Mouse (Mus musculus): ENCODE measurements around the gene Zfp664.

Zfp664 gene

GRCm38 (mm10) chr5:124930055-124930439, 67.6 kb downstream of the Zfp664 start:
- DNase-seq: peak; percentile 56

DNA sequence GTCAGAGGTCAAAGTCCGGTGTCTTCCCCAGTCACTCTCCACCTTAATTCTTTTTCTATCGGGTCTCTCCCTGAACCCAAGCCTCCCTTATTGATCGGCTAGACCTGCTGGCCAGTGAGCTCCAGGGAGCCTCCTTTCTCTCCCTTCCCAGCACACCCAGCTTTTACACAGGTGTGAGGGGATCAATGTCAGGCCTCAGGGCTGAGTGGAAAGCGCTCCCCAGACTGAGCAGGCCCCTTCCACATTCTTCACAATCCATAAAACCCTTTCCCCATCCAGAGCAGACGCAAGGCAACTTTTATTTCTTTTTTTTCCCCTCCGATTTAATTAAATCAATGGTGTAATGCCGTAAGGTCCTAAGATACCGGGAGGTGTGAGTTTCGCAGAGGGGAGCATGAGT, 68.1 kb downstream of the Zfp664 start:
- no peak for DNase-seq

- no peak for DNase-seq
These were observed 68.6 kb downstream of the Zfp664 start for GRCm38 (mm10) chr5:124931076-124931475.

GRCm38 (mm10) chr5:124934558-124934957, 72.1 kb downstream of the Zfp664 start:
- no peak for DNase-seq

GRCm38 (mm10) chr5:124943181-124943792, 80.8 kb downstream of the Zfp664 start:
- no peak for DNase-seq

DNA sequence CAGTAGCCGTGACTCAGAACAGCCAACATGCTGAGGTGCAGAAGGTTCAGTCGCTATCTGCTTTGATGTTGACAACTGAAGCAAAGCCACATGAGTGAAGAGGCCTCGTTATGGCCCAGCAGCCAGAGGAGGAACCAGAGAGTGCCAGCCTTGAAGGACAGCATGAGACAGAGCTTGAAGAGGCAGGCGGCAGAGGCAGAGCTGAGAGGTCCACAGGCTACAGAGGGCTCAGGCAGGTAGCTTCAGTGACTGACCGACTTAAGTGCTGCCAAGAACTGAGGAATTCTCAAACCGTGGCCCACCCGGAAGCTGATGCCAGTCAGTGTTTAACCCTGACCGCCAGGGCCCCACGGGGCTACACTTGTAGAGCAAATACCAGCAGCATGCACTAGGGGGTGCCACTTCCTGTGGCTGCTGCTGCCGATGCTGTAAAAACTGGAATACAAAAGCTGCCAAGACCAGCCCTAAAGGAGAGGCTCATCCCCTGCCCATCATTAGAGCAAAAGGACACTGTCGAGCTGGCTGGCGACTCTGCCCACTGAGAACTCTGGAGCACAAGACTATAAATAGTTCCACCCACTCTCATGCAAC, 81.4 kb downstream of the Zfp664 start:
- peak; percentile 62 for DNase-seq

DNA sequence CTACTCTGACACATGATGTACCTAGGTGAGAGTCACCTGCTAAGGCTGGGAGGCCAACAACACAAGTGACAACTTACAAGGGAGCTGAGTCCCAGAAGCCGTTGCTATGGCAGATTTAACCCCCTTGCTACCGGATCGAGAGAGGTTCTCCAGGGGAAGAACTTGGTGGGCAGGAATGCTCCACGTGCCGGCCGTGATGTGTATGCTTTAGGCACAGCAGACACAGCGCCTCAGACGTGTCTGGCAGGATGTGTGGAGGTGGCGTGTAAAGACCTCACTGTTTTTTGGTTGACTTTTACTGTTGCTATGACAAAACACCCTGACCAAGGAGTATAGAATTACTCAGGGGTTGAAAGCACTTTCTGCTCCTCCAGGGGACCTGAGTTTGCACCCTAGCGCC, 81.9 kb downstream of the Zfp664 start:
- DNase-seq: no peak

GRCm38 (mm10) chr5:124945046-124945445, 82.6 kb downstream of the Zfp664 start:
- no peak for DNase-seq

DNA sequence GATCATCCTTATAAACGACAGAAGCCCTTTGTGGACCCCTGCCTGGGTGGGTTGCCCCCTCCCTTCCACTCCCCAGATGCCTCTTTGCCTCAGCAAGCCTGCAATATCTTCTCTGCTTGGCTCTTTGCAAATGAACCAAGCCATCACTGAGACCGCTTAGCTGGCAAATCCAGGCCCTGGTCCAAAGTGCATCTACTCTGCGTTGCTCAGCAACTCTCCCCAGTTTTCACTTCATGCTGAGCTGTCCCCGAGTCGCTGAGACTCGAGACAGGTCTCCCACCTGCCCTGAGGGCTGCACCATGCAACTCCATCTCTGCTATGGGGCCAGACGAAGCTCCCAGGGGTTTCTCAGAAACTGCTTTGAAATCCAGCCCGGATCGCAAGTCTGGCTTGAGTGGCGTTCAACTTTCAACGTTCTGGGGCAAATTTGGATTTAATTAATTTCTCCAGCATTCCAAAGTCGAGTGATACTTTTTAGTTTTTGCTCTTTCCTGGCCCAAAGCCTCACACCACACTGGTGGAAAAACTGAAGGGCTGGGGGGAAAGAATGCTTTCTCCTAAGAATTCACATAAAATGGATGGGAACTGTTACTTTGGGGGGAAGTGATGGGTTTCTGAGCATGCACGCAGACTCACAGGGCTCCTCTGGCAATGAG, 88.3 kb downstream of the Zfp664 start:
- DNase-seq: peak; percentile 30

GRCm38 (mm10) chr5:124951333-124951732, 88.8 kb downstream of the Zfp664 start:
- DNase-seq: no peak

Data from kidney, postnatal 14 days (tissue).